Mouse (Mus musculus) liver, embryonic 16.5 days (tissue): ENCODE measurements around the gene Cyp4a30b. TPM values are rescaled to one million over a fixed set of nuclear protein-coding genes. Genes with fewer than 3 reads are reported as not detected.
"Not testable (repeated sequence)": the region's sequence is repeated elsewhere in the genome, so short reads cannot be mapped to it uniquely, and the experiment has no call there.

Experiments used
- ATAC-seq: fragments of 200-750 bp; cut with Nextera tagmentation; 2 replicates; pipeline ENCODE4 v1.8.0; 2017; ENCODE audit warnings: low read depth, mild to moderate bottlenecking, moderate number of reproducible peaks, moderate library complexity
- H3K27ac ChIP-seq: fragments of 300-500 bp; sonication (generic); 2 replicates; pipeline ENCODE4 v1.5.1; 2014; ENCODE audit warnings: mild to moderate bottlenecking, low read length
- H3K27me3 ChIP-seq: fragments of 300-500 bp; sonication (generic); 2 replicates; pipeline ENCODE4 v1.6.1; 2014; ENCODE audit warnings: low read depth, low read length, mixed read lengths; ENCODE audit not compliant: control insufficient read depth, insufficient read depth
- H3K36me3 ChIP-seq: fragments of 300-500 bp; sonication (generic); 2 replicates; pipeline ENCODE4 v1.6.1; 2014; ENCODE audit warnings: mild to moderate bottlenecking; ENCODE audit not compliant: control insufficient read depth, insufficient read depth
- H3K4me1 ChIP-seq: fragments of 300-500 bp; sonication (generic); 2 replicates; pipeline ENCODE4 v1.6.1; 2014; ENCODE audit warnings: low read depth, low read length, mixed read lengths; ENCODE audit not compliant: control insufficient read depth
- H3K4me2 ChIP-seq: fragments of 300-500 bp; sonication (generic); 2 replicates; pipeline ENCODE4 v1.6.1; 2014; ENCODE audit warnings: low read depth, low read length, mixed read lengths
- H3K4me3 ChIP-seq: fragments of 300-500 bp; sonication (generic); 2 replicates; pipeline ENCODE4 v1.5.1; 2014; ENCODE audit warnings: low read depth, mild to moderate bottlenecking, low read length
- H3K9ac ChIP-seq: fragments of 300-500 bp; sonication (generic); 2 replicates; pipeline ENCODE4 v1.6.1; 2014; ENCODE audit warnings: low read depth, low read length
- H3K9me3 ChIP-seq: fragments of 300-500 bp; sonication (generic); replicated peaks from 2 replicates; pipeline ENCODE4 v1.6.1; 2016; ENCODE audit warnings: low read length; ENCODE audit not compliant: control insufficient read depth
- WGBS: fragments of 180-500 bp; shearing (Covaris S2); extraction: QIAGEN DNeasy Blood & Tissue Kit; methylation state at CpG from one replicate; pipeline ENCODE4 v1.1.7; 2014; ENCODE audit not compliant: insufficient replicate concordance; 5-methylcytosine and 5-hydroxymethylcytosine counted together
- polyA plus RNA-seq: library from polyadenylated mRNA; unstranded; fragments of >200 nt; fragmentation: Nextera tagmentation; extraction: Ambion mirVana; gene quantifications from 2 replicates; pipeline ENCODE4 v1.2.1, GENCODE M21; 2015

Gene Cyp4a30b
- polyA plus RNA-seq, 1 experiment from 2014 or later = not detected

- not testable (repeated sequence) for H3K4me2 ChIP-seq, H3K9me3 ChIP-seq, H3K27ac ChIP-seq, ATAC-seq, H3K27me3 ChIP-seq, H3K4me1 ChIP-seq, H3K9ac ChIP-seq, H3K4me3 ChIP-seq, H3K36me3 ChIP-seq
- WGBS = 60% methylated on average over 5 of the region's 5 CpGs
Measured at GRCm38 (mm10) chr4:115518000-115518399, 65.6 kb downstream of the Cyp4a30b start, which contains the start of gene Cyp4a10. TSS of gene Cyp4a10 (plus strand) at chr4:115518264.

GRCm38 (mm10) chr4:115519444-115519843, 67.0 kb downstream of the Cyp4a30b start:
- WGBS = 30% methylated on average over 4 of the region's 4 CpGs
- Histone ChIP-seq H3K27ac (no peak overlapping the region), H3K9ac (no peak overlapping the region), H3K27me3 (no peaks in the 10 kb centered on the region), H3K4me1 (no peaks in the 10 kb centered on the region), H3K9me3 (no peaks in the 10 kb centered on the region), H3K4me3 (no peak overlapping the region), H3K36me3 (no peaks in the 10 kb centered on the region), H3K4me2 (no peak overlapping the region)
- no peak for ATAC-seq

Other genes with a start within 250 kb of the Cyp4a30b start
- gene Cyp4a29, start 210.5 kb upstream of the Cyp4a30b start, polyA plus RNA-seq = not detected in 2 replicates
- gene Cyp4a12a, start 153.6 kb upstream of the Cyp4a30b start, polyA plus RNA-seq = 0.04 TPM in 1 of 2 replicates, not detected in the other
- not detected in 2 replicates for gene Cyp4a12b, start 41.0 kb upstream of the Cyp4a30b start, polyA plus RNA-seq
- gene Cyp4a14, start 43.5 kb downstream of the Cyp4a30b start, polyA plus RNA-seq = 0.09 and 0.11 TPM in 2 replicates
- 0.08 and 0.31 TPM in 2 replicates for gene Cyp4a10, start 65.7 kb downstream of the Cyp4a30b start, polyA plus RNA-seq
- gene Cyp4a31, start 111.0 kb downstream of the Cyp4a30b start, polyA plus RNA-seq = 0.83 and 1.7 TPM in 2 replicates
- gene Cyp4a32, start 148.4 kb downstream of the Cyp4a30b start, polyA plus RNA-seq = not detected in 2 replicates
- 3.9 and 4.5 TPM in 2 replicates for gene Cyp4b1, start 195.1 kb downstream of the Cyp4a30b start, polyA plus RNA-seq